Mouse (Mus musculus) heart, postnatal 36 days (tissue): ENCODE results near the gene Atp8b5. TPM values are rescaled to one million over a fixed set of nuclear protein-coding genes. Genes with fewer than 3 reads are reported as not detected.

Experiments
- DNase-seq, 2 experiments: peaks; one replicate each; pipeline ENCODE4 v3.0.0; 2021 to 2022
- intact Hi-C: fragments of 180-260 bp; cut with DNase I; formaldehyde crosslinking; loops from one replicate; pipeline ENCODE4 v1.15.1; 2025
- total RNA-seq, 2 experiments: library from RNA; stranded (reverse); gene quantifications; 2 replicates each; pipeline ENCODE4 v1.2.3; 2021

The Atp8b5 gene
- total RNA-seq, 2 experiments from 2014 or later, result 0.05 TPM; not detected in 1

DNA sequence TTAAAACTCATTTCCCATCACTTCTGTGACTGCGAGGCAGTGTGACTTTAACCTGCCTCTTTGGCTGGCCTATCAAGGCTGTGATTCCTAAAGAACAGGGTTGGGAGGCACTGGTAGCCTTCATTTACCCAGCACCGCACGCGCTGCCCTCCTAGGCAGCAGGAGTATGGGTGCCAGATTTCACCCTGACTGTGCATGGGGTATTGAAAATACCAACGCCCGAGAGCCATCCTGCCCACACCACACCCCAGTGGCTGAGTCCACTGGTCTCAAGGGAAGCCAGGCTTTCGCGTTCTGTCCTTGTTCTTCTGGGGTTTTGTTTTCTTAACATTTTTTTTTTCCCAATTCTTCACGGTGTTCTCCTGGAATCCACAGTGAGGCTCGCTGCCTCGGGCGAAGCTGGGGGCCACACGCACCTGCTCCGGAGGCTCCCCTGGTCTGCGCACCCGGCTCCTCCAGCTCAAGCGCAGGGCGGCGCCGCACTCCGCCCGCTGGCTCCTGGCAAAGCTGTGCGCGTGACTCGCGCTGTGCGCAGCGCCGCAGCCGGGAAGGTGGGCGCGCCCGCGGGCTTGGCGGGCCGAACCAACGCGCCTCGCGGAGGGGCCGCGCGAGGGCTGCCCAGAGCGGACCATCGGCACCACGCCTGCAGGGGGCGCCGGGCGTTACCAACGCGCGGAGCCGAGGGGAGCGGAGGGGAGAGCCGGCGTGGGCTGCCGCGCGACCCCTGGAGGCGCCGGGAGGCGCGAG lies 114.6 kb downstream of the Atp8b5 start, which contains the start of gene Rusc2:
Rusc2 (plus strand) TSS at position 572 of the 747 bp plus-strand sequence.
- peak; percentile 93 to 96 for DNase-seq
- intact Hi-C loops, result loop anchor here (1.0 to 5.0 kb wide), 6 partner anchors 13 to 334 kb away; partner anchors contain the start of gene Atp8b5

DNA sequence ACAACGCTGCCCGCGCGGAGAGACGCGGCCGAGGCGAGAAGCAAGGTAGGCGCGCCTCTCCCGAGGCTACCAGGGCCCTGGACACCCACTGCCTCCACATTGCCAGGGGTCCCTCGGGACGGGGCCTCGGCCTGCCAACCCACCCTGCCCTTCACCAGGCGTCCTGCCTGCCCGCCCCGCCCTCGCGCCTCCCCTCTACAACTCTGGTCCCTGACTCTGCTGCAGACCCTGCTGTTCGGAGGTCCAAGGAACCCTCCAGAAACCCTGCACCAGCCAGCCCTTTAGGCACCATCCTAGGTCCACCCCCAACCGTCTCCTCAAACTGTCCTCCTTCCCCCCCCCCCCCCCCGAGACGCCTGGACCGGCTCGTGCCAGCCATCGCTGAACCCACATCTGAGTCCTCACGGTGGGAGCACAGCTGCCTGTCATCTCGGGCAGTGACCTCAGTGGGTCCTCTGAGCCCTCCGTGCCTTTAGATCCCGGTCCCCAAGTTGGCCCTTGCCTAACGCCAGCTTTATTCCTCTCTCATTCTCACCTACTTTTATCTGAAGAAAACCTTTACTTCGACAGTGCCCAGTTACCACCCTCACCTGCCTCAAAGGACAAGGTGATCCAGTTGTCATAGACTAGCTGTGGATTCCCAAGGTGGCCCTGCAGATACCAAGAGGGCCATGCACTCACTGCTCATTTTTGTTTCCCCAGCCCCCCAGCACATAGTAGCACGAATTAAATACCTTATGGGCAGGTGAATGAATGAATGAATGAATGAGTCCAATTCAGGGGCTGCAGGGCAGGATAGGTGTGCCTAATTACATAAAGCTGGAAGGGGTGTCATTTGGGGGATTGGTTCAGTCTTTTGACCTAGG lies 115.4 kb downstream of the Atp8b5 start:
- intact Hi-C loops, result loop anchor here (1.0 to 5.0 kb wide), 4 partner anchors 12 to 335 kb away; no protein-coding TSS in a partner anchor
- peak in 1 of 2 experiments; percentile 36 for DNase-seq

DNA sequence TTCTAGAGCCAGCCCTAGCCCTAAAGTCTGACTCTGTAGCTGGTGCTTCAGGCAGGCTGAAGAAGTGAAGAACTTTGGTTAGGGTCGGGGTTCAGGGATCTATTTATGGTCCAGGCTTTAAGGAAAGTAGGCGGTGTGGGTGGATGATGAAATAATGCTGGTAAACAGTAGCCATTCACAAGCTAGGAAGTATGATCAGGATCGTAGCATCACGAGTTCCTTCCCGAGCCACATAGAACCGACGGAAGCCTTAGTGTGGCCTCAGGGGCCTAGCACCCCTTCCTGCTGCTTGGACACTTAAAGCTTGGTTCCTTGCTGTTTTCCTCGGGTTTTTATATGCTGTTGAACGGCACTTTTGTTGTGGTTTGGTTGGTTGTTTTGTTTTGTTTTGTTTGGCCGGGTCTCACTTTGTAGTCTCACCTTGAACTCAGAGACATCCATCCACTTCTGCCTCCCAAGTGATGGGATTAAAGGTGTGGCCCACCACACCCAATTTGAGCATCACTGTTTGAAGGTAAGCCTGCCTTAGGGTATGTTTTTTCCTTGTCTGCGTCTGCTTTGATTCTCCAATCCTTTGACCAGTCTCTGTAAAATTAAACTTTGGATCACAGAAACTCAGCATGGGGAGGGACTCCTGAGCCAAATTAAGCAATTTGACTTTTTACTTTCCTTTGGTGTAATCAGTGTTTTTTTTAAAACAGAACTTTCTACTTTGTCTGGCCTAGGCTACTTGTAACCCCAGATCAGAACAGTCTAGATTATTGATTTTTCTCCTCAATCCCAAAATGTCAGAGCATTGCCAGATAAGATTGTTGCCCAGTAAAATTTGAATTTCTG lies 116.5 kb downstream of the Atp8b5 start:
- DNase-seq, result peak in 1 of 2 experiments; percentile 60
- intact Hi-C loops, result loop anchor here (5.0 kb wide), 1 partner anchor 104 kb away; no protein-coding TSS in a partner anchor

DNA sequence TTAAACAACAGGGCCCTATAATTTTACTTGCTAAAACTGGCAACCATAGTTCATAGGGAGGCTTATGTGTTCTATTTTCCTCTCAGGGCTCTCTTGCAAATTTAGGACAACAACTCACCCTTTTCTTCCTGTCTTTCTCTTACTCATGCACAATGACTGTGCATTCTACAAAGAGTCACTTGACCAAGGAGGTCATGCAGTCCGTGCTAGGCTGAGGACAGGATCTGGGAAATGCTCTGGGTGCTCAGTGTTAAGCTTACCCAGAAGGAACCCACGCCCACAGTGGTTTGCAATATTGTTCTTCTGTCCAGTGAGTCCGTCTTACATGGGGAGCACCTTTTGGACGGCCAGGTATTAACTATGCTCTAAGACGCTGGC lies 117.1 kb downstream of the Atp8b5 start:
- intact Hi-C loops, result loop anchor here (5.0 kb wide), 1 partner anchor 103 kb away; no protein-coding TSS in a partner anchor
- DNase-seq, result no peak

DNA sequence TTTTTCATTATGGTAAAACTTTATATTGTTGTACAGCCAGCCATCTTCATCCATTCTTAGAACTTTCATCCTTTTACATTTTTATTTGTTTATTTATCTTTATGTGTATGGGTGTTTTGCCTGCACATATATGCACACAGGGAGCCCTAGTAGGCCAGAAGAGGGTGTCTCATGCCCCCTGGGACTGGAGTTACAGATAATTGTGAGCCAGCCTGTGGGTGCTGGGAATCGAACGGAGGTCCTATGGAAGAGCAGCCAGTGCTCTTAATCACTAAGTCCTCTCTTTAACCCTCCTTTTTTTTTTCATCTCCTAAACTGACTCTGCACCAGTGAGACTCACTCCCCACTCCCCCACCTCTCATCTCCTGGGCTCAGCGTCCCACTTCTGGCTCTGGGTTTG lies 117.6 kb downstream of the Atp8b5 start:
- intact Hi-C loops, result loop anchor here (5.0 kb wide), 1 partner anchor 103 kb away; no protein-coding TSS in a partner anchor
- DNase-seq, result no peak

DNA sequence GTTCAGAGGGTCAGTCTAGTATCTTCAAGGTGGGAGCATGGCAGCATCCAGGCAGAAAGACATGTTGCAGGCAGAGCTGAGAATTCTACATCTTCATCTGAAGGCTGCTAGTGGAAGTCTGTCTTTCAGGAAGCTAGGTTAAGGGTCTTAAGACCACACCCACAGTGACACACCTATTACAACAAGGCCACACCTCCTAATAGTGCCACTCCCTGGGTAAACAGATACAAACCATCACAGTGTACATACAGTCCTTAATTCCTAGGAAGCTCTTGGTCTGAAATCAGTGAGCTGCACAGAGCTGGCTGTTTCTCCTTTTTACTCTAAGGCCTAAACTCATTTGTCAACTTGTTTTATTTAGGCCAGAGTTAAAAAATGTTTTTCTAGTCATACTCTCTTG lies 120.0 kb downstream of the Atp8b5 start:
- no peak for DNase-seq
- intact Hi-C loops, result no loop called here

GRCm38 (mm10) chr4:43389390-43389789 lies 122.4 kb downstream of the Atp8b5 start:
- intact Hi-C loops, result no loop called here
- DNase-seq, result no peak

DNA sequence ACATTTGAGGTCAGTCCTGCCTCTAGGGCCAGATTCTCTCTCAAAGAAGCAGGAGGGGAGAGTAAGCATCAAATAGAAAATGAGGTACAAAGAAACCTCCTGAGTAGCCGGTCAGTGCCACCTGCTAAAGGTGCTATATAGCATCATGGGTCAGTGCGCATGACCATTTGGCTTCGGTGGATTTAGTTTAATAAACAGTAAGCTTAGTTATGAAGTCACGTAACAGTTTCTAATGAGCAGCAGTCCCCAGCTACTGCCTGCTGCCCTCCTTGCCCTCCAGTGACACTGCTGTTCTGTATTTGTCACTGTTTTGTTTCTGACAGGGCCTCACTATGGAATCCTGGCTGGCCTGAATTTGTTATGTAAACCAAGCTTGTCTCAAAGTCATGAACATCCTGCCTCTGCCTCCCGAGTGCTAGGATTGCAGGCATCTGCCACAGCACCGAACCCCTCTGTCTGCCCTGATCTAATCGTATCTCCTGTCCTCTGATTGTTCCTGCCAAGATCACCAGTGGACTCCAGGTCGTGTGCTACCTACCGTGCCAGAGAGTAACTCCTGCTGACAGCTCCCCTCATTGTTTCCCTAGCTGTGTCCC lies 123.0 kb downstream of the Atp8b5 start:
- intact Hi-C loops, result no loop called here
- peak in 1 of 2 experiments; percentile 43 for DNase-seq

DNA sequence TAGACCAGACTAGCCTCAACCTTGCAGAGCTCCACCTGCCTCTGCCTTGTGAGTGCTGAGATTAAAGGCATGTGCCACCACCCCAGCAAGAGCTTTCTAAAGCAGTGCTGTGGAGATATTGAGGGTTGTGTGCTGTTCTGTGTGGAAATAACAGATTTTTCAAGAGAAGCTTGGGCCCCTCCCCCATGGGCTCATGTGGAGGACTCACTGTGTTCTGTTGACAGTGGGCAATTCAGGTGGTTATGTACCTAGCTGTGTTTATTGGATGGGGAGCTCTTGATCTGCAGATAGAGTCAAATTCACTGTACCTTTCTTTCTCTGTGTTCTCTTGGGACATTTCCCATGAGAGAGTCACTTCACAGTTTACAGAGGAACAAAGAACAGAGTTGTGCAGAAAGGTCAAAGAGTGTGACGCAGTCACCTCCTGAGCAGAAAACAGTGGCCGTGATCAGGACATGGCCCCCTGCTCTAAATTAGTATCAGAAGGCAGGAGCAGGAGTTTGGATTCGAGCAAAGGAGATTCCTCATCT lies 124.6 kb downstream of the Atp8b5 start:
- no peak for DNase-seq
- intact Hi-C loops, result no loop called here

DNA sequence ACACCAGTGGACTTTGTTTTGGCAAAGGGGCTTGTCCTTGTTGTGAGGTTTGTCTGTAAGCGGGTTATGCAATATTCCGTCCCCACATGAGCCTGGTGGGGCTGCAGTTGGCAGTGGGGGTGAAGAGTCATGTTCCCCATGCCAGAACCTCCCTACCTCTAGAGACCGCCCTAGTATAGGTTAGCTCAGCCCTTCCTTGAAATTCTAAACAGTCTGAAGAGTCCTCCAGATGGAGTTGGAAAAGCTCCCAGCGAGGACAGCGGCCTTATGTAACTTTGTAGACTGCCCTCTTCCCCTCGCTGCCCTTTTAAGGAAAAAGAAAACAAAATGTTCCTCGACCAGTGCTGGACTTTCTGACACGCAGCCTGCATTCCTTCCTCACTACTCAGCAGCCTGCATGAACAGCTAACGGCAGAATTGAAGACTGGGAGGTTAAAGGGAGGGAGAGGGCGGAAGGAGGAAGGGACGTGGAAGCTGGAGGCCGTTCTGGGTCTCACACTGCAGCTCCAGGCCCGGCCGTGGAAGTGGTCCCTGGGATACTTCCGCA lies 127.5 kb downstream of the Atp8b5 start:
- intact Hi-C loops, result loop anchor here (1.0 kb wide), 1 partner anchor 12 kb away; no protein-coding TSS in a partner anchor
- peak; percentile 76 to 85 for DNase-seq

GRCm38 (mm10) chr4:43395147-43395546 lies 128.2 kb downstream of the Atp8b5 start:
- DNase-seq, result no peak
- intact Hi-C loops, result no loop called here

- intact Hi-C loops, result no loop called here
- DNase-seq, result no peak
These were observed 128.9 kb downstream of the Atp8b5 start for GRCm38 (mm10) chr4:43395836-43396235.

GRCm38 (mm10) chr4:43396381-43396780 lies 129.4 kb downstream of the Atp8b5 start:
- no peak for DNase-seq
- intact Hi-C loops, result no loop called here

- no peak for DNase-seq
- intact Hi-C loops, result no loop called here
These were observed 131.1 kb downstream of the Atp8b5 start for GRCm38 (mm10) chr4:43398014-43398413.

DNA sequence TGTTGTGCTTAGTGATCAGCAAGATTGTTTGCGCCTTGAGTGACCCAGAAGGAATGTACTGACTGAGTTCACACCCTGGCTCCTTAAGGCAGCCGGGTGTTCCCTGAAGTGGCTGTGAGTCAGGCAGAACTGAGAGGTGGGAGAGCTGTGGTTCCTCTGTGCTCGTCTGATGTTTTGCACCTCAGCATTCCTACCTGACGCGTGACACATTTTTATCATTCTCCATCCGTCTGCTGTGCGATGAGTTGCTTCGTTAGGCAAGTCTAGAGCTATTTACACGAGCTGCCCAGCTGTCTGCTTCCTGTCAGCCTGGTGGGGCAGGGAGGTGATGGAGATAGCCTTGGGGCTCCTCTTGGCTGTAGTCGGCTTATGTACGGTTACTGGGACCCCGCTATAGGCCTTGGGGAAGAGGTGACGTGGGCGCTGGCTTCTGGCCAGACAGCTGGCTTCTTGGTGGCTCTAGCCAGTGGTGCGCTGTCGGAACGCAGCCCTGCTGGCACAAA lies 131.9 kb downstream of the Atp8b5 start:
- intact Hi-C loops, result no loop called here
- peak; percentile 71 to 75 for DNase-seq

DNA sequence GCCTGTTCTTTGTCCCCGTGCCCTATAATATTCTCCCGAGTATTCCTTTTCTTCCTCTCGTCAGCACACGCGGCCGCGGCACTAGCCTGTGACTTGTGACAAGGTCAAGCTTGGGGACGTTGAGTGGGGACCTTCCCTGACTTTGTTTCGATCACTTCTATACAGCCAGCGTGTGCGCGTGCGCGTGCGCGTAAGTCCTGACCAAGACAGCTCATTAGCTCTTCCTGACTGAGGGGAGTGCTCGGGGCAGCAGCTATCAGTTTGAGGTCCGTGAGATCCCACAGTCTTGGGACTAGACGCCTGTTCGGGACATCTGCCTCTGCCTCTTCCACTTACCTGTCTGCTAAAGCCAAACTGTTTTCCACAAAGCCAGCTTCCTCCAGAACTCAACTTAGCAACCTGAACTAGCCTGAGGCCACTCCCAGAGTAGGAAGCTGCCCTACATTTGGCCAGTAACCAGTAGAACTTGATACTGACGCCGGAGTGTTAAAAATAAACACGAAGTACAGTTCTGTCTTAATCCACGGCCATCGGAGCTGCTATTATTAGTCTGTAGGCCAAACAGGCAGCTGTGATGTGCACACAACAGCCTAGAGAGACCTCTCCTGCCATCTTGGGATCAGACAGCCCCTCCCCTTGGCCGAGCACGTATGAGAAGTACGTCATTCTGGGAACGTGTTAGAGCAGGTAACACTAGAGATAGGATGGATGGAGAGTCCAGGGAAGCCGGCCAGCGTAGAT lies 132.6 kb downstream of the Atp8b5 start:
- intact Hi-C loops, result no loop called here
- peak; percentile 55 to 70 for DNase-seq

- no peak for DNase-seq
- intact Hi-C loops, result no loop called here
These were observed 134.0 kb downstream of the Atp8b5 start for GRCm38 (mm10) chr4:43400976-43401375.

GRCm38 (mm10) chr4:43401486-43401885 lies 134.5 kb downstream of the Atp8b5 start:
- no peak for DNase-seq
- intact Hi-C loops, result no loop called here
